Mouse (Mus musculus) kidney, adult 11 months (tissue): ENCODE results near the gene Mns1.
"Not testable (repeated sequence)": the region's sequence is repeated elsewhere in the genome, so short reads cannot be mapped to it uniquely, and the experiment has no call there.

Source experiments
- DNase-seq: peaks from one replicate; pipeline ENCODE4 v3.0.0; 2022

The Mns1 gene

GRCm38 (mm10) chr9:72427861-72428260 lies 9.9 kb upstream of the Mns1 start:
- DNase-seq, result no peak

- no peak for DNase-seq
Measured at GRCm38 (mm10) chr9:72434876-72435275, 2.9 kb upstream of the Mns1 start.

GRCm38 (mm10) chr9:72438749-72439148 lies 938 bp downstream of the Mns1 start:
- DNase-seq, result no peak

- no peak for DNase-seq
Measured at GRCm38 (mm10) chr9:72440358-72440757, 2.5 kb downstream of the Mns1 start.

GRCm38 (mm10) chr9:72440948-72441926 lies 3.4 kb downstream of the Mns1 start:
- DNase-seq, result no peak

- no peak for DNase-seq
Measured at GRCm38 (mm10) chr9:72441927-72442715, 4.3 kb downstream of the Mns1 start.

GRCm38 (mm10) chr9:72448026-72448425 lies 10.2 kb downstream of the Mns1 start:
- DNase-seq, result peak; percentile 16

- peak; percentile 21 for DNase-seq
Measured at GRCm38 (mm10) chr9:72449367-72449766, 11.6 kb downstream of the Mns1 start.

GRCm38 (mm10) chr9:72449841-72450240 lies 12.0 kb downstream of the Mns1 start:
- DNase-seq, result no peak

- no peak for DNase-seq
Measured at GRCm38 (mm10) chr9:72450363-72450762, 12.6 kb downstream of the Mns1 start.

- no peak for DNase-seq
Measured at GRCm38 (mm10) chr9:72451111-72451510, 13.3 kb downstream of the Mns1 start.

GRCm38 (mm10) chr9:72454281-72454680 lies 16.5 kb downstream of the Mns1 start:
- DNase-seq, result not testable (repeated sequence)

GRCm38 (mm10) chr9:72456374-72456773 lies 18.6 kb downstream of the Mns1 start:
- no peak for DNase-seq

- peak; percentile 33 for DNase-seq
Measured at GRCm38 (mm10) chr9:72458233-72458632, 20.4 kb downstream of the Mns1 start.

- DNase-seq, result no peak
Measured at GRCm38 (mm10) chr9:72459703-72460102, 21.9 kb downstream of the Mns1 start.

- no peak for DNase-seq
Measured at GRCm38 (mm10) chr9:72460767-72461166, 23.0 kb downstream of the Mns1 start.

- DNase-seq, result no peak
Measured at GRCm38 (mm10) chr9:72462427-72462826, 24.6 kb downstream of the Mns1 start.

GRCm38 (mm10) chr9:72464806-72465205 lies 27.0 kb downstream of the Mns1 start:
- no peak for DNase-seq

GRCm38 (mm10) chr9:72465754-72466181 lies 28.0 kb downstream of the Mns1 start:
- no peak for DNase-seq

GRCm38 (mm10) chr9:72467551-72468407 lies 30.0 kb downstream of the Mns1 start:
- DNase-seq, result no peak

- DNase-seq, result no peak
Measured at GRCm38 (mm10) chr9:72468616-72469015, 30.8 kb downstream of the Mns1 start.

GRCm38 (mm10) chr9:72469851-72470250 lies 32.0 kb downstream of the Mns1 start:
- no peak for DNase-seq

- DNase-seq, result no peak
Measured at GRCm38 (mm10) chr9:72475511-72475910, 37.7 kb downstream of the Mns1 start.
